Mouse (Mus musculus): ENCODE data around the gene Sycn.

Sycn gene

GRCm38 (mm10) chr7:28585001-28585400 is 44.3 kb downstream of the Sycn start:
- CTCF ChIA-PET: no interaction called here

- CTCF ChIA-PET: no interaction called here
Observed at GRCm38 (mm10) chr7:28586663-28587411, 46.2 kb downstream of the Sycn start.

GRCm38 (mm10) chr7:28587644-28588043 is 47.0 kb downstream of the Sycn start:
- CTCF ChIA-PET: no interaction called here

All from spleen, embryonic (tissue).